8 mouse cellular contexts compared by ENCODE assay signal in the genomic region with DNA sequence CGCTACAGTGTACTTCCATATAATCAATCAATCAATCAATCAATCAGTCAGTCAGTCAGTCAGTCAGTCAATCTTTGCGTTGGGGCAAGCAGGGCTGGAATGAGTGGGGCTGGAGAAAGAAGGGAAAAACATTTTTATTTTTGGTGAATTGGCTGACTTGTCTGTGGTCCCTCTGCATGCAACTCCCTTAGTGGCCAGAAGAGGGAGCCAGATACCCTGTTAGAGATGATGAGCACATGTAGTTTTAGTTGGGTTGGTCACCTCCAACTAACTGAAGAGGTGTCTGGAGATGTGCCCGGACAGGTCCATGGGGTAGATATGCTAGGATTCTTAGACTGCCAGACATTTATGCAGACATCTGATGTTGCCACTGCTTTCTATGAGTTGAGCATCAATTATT. TPM values are rescaled to one million over a fixed set of nuclear protein-coding genes. Genes with fewer than 3 reads are reported as not detected.
DNase-seq lines count a peak whose midpoint lies in the region; TF ChIP-seq lines count a peak whose summit lies in the region.
"Had no signal": no experiment of that assay in that cellular context is flagged by ENCODE, and none has a peak within 500 bp of the region (broad histone marks: within the 10 kb centered on the region; RNA-seq: fewer than 3 reads in every experiment).

No protein-coding gene starts in this region.

- no peaks in the 10 kb centered on the region for H3K4me1 ChIP-seq in lung, adult 2 months (ENCODE audit: control insufficient read depth, insufficient read depth, low read length)
- H3K4me1 ChIP-seq: hindbrain, embryonic 15.5 days had no signal

- H3K4me3 ChIP-seq in lung, adult 2 months (replicated peaks; ENCODE audit: extremely low read depth, low read depth, low read length), result no peak overlapping the region
- H3K4me3 ChIP-seq: hindbrain, embryonic 15.5 days had no signal

- 38% methylated on average over 3 of the region's 3 CpGs for WGBS in lung, adult 2 months

- DNase-seq in ovary, postnatal 10 days (ENCODE audit: low spot score), result peak; percentile 48
- no peak for DNase-seq in ovary, adult 18-20 months (ENCODE audit: low spot score)
- peak; percentile 80 for DNase-seq in brain, adult 2 months (ENCODE audit: low read depth, low spot score)
- DNase-seq in fibroblast of lung, adult 2 months (ENCODE audit: low read depth), result peak; percentile 17
- DNase-seq in kidney, postnatal 4 days, result peak; percentile 78 to 80
- peak; percentile 31 for DNase-seq in lung, adult 2 months
- DNase-seq in spleen, adult 12 weeks (ENCODE audit: low spot score), result peak; percentile 4

- TF ChIP-seq CTCF in lung, adult 2 months (IDR thresholded peaks at IDR 0.05; ENCODE audit: insufficient read depth, low read length), result peak; percentile 50; the same call in 1 of the 2 replicates

- no peak for TF ChIP-seq POLR2A in lung, adult 2 months (IDR thresholded peaks at IDR 0.05; ENCODE audit: borderline replicate concordance, extremely low read depth, low read depth, low read length)

RNA-seq across cellular contexts. Expression of gene E330034G19Rik, which starts 18.1 kb away (rescaled TPM):
- not detected in 2 replicates for polyA plus RNA-seq in lung, adult 2 months (2012; rRNA removed)
- polyA plus RNA-seq: hindbrain, embryonic 15.5 days had no signal
